8 mouse cellular contexts compared by ENCODE assay signal in genomic region chr19:61227941-61228701, GRCm38 (mm10). TPM values are rescaled to one million over a fixed set of nuclear protein-coding genes. Genes with fewer than 3 reads are reported as not detected.
DNase-seq lines count a peak whose midpoint lies in the region; ATAC-seq and TF ChIP-seq lines count a peak whose summit lies in the region.

Csf2ra (minus strand) TSS chr19:61228429.

- peak within 1 kb of the TSS; percentile 62 for H3K4me2 ChIP-seq in heart, postnatal 0 days (ENCODE audit: low read depth, low read length)
- peak within 1 kb of the TSS; percentile 65 for H3K4me2 ChIP-seq in liver, postnatal 0 days (ENCODE audit: low read depth, low read length)
- H3K4me2 ChIP-seq in neural tube, embryonic 13.5 days: peak within 1 kb of the TSS; percentile 63

- peaks cover 16% of the 10 kb centered on the region for H3K9me3 ChIP-seq in embryonic facial prominence, embryonic 10.5 days
- 0 out of 2 replicates have a peak, but pooled peaks cover 3% of the 10 kb centered on the region for H3K9me3 ChIP-seq in heart, postnatal 0 days (replicated peaks; ENCODE audit: control insufficient read depth, low read length)
- peaks cover 8% of the 10 kb centered on the region; the same call in 1 of the 2 replicates for H3K9me3 ChIP-seq in liver, postnatal 0 days (ENCODE audit: low read length)
- no peaks in the 10 kb centered on the region for H3K9me3 ChIP-seq in neural tube, embryonic 13.5 days

- H3K9ac ChIP-seq in heart, postnatal 0 days (replicated peaks; ENCODE audit: low read depth, low read length): peak within 1 kb of the TSS; percentile 43; the same call in 1 of the 2 replicates
- peak within 1 kb of the TSS; percentile 59 for H3K9ac ChIP-seq in liver, postnatal 0 days (replicated peaks)
- peak within 1 kb of the TSS; percentile 67 for H3K9ac ChIP-seq in neural tube, embryonic 13.5 days

- 59% methylated on average over 36 of the region's 36 CpGs for WGBS in embryonic facial prominence, embryonic 10.5 days
- 56% methylated on average over 36 of the region's 36 CpGs for WGBS in heart, postnatal 0 days
- 57% methylated on average over 36 of the region's 36 CpGs for WGBS in large intestine, adult 2 months
- WGBS in liver, postnatal 0 days (ENCODE audit: insufficient replicate concordance): 52% methylated on average over 36 of the region's 36 CpGs
- WGBS in neural tube, embryonic 13.5 days: 62% methylated on average over 35 of the region's 36 CpGs

- H3K4me1 ChIP-seq in embryonic facial prominence, embryonic 10.5 days: peaks cover 23% of the 10 kb centered on the region; the same call in 1 of the 2 replicates
- no peaks in the 10 kb centered on the region for H3K4me1 ChIP-seq in heart, postnatal 0 days (ENCODE audit: control insufficient read depth, insufficient read depth)
- H3K4me1 ChIP-seq in liver, postnatal 0 days (ENCODE audit: insufficient read depth): peaks cover 17% of the 10 kb centered on the region; the same call in 1 of the 2 replicates
- 0 out of 2 replicates have a peak, but pooled peaks cover 4% of the 10 kb centered on the region for H3K4me1 ChIP-seq in neural tube, embryonic 13.5 days (replicated peaks)

- no peaks in the 10 kb centered on the region for H3K27me3 ChIP-seq in embryonic facial prominence, embryonic 10.5 days (replicated peaks; ENCODE audit: low read depth, poor library complexity, severe bottlenecking)
- no peaks in the 10 kb centered on the region for H3K27me3 ChIP-seq in heart, postnatal 0 days (ENCODE audit: control insufficient read depth, insufficient read depth, low read length)
- no peaks in the 10 kb centered on the region for H3K27me3 ChIP-seq in liver, postnatal 0 days (ENCODE audit: insufficient read depth, low read length)
- H3K27me3 ChIP-seq in neural tube, embryonic 13.5 days: no peaks in the 10 kb centered on the region

- no peak for ATAC-seq in heart, postnatal 0 days (ENCODE audit: insufficient read depth, low read depth)
- no peak for ATAC-seq in liver, postnatal 0 days
- ATAC-seq in neural tube, embryonic 13.5 days (ENCODE audit: low read depth): no peak

- TF ChIP-seq EP300 in heart, postnatal 0 days (IDR thresholded peaks at IDR 0.05; ENCODE audit: low read depth): no peak
- TF ChIP-seq EP300 in liver, postnatal 0 days (IDR thresholded peaks at IDR 0.05; ENCODE audit: low read depth): no peak

- H3K27ac ChIP-seq in embryonic facial prominence, embryonic 10.5 days (replicated peaks): peak within 1 kb of the TSS; percentile 89
- peak within 1 kb of the TSS; percentile 86 for H3K27ac ChIP-seq in heart, postnatal 0 days (ENCODE audit: low read depth)
- peak within 1 kb of the TSS; percentile 85 for H3K27ac ChIP-seq in liver, postnatal 0 days (ENCODE audit: low read depth)
- H3K27ac ChIP-seq in neural tube, embryonic 13.5 days (replicated peaks): peak within 1 kb of the TSS; percentile 93

- 0 out of 2 replicates have a peak, but pooled peaks cover 3% of the 10 kb centered on the region for H3K36me3 ChIP-seq in embryonic facial prominence, embryonic 10.5 days (replicated peaks)
- H3K36me3 ChIP-seq in heart, postnatal 0 days (replicated peaks; ENCODE audit: control insufficient read depth, insufficient read depth, low read length): no peaks in the 10 kb centered on the region
- H3K36me3 ChIP-seq in liver, postnatal 0 days (replicated peaks; ENCODE audit: insufficient read depth, low read length): no peaks in the 10 kb centered on the region
- no peaks in the 10 kb centered on the region for H3K36me3 ChIP-seq in neural tube, embryonic 13.5 days

- peak within 1 kb of the TSS; percentile 71 for H3K4me3 ChIP-seq in embryonic facial prominence, embryonic 10.5 days
- peak within 1 kb of the TSS; percentile 63 for H3K4me3 ChIP-seq in heart, postnatal 0 days (ENCODE audit: low read depth, low read length)
- H3K4me3 ChIP-seq in liver, postnatal 0 days (ENCODE audit: low read depth, low read length): peak within 1 kb of the TSS; percentile 46
- H3K4me3 ChIP-seq in neural tube, embryonic 13.5 days: peak within 1 kb of the TSS; percentile 57

- peak; percentile 42 to 45 for DNase-seq in B cell, adult 2 months
- DNase-seq in ZHBTc4 (ENCODE audit: low read depth, low spot score): peak; percentile 73
- peak; percentile 31 for DNase-seq in embryonic facial prominence, embryonic 10.5 days (ENCODE audit: low spot score)
- DNase-seq in heart, postnatal 0 days (ENCODE audit: low spot score): no peak
- DNase-seq in large intestine, adult 2 months (ENCODE audit: low read depth, low spot score): no peak
- peak; percentile 75 for DNase-seq in liver, postnatal 0 days
- no peak for DNase-seq in adipocyte (ENCODE audit: low spot score)

- TF ChIP-seq CTCF in heart, postnatal 0 days (IDR thresholded peaks at IDR 0.05; ENCODE audit: low read depth): no peak
- 0 out of 2 replicates have a peak, but pooled peaks have one; percentile 15 for TF ChIP-seq CTCF in liver, postnatal 0 days (IDR thresholded peaks at IDR 0.05; ENCODE audit: low read depth)

RNA-seq across cellular contexts. Expression of gene Csf2ra, which starts in this region (rescaled TPM):
- 13.6 and 16.3 TPM in 2 replicates for polyA plus RNA-seq in embryonic facial prominence, embryonic 10.5 days (2016; fragmentation: Nextera tagmentation; extraction: Ambion mirVana)
- total RNA-seq in heart, postnatal 0 days (2014; rRNA removed; ENCODE audit: low replicate concordance): 8.0 and 24.5 TPM in 2 replicates
- 14.9 and 15.5 TPM in 2 replicates for polyA plus RNA-seq in heart, postnatal 0 days (2015; fragmentation: Nextera tagmentation; extraction: Ambion mirVana)
- polyA plus RNA-seq in large intestine, adult 2 months (2012; rRNA removed): 78.5 and 126 TPM in 2 replicates
- polyA plus RNA-seq in liver, postnatal 0 days (2015; fragmentation: Nextera tagmentation; extraction: Ambion mirVana): 11.6 and 13.0 TPM in 2 replicates
- 62.1 and 62.4 TPM in 2 replicates for polyA plus RNA-seq in neural tube, embryonic 13.5 days (2015; fragmentation: Nextera tagmentation; extraction: Ambion mirVana)

Comparison
In these comparisons a context has a peak if more than half of its experiments do, and no peak if none do; other contexts are left out.
1. DNase-seq: peak in B cell, adult 2 months (2 of 2), ZHBTc4 (single experiment), embryonic facial prominence, embryonic 10.5 days (single experiment) and liver, postnatal 0 days (single experiment); none in heart, postnatal 0 days (single experiment), large intestine, adult 2 months (single experiment) and adipocyte (single experiment).
2. Peak in every context shown above with its lines, with median percentiles within 50 percentile points of each other: H3K27ac ChIP-seq, H3K4me3 ChIP-seq, H3K4me2 ChIP-seq and H3K9ac ChIP-seq.